Mouse (Mus musculus): ENCODE data around the gene Ros1. TPM values are rescaled to one million over a fixed set of nuclear protein-coding genes. Genes with fewer than 3 reads are reported as not detected.

The Ros1 gene
- total RNA-seq, 2 experiments from 2014 or later: 0.16 TPM

DNA sequence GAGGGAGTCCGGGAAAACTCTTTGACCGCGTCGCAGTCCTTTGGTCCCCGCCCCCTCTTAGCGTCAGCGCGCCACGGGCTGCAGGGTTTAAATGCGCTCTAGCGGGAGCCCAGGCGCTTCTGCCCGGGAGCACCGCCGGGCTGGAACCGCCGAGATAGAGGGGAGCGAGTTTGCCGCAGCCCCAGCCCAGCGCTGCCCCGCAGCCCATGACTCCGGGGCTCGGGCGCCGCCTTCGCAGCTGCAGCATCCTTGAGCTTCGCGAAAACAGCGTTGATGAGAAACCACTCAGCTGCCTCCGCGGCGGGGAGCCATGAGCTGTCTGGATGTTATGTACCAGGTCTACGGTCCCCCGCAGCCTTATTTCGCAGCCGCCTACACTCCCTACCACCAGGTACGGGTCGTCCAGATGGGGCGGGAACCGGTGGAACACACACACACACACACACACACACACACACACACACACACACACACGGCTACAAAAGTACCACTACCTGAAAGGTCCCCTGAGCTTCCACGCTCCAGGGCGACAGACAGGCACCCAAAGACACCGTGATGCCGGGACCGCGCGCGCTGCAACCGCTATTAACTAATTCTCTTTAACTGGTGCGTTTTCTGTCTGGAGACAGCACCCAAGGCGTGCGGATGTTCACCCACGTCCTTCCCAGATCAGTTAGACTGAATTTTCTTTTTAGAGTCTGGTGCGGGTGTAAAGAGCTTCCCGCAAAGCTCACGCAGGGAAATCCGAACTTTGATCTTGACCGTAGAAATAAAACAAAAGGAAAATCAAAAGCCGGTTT is 172.4 kb downstream of the Ros1 start, which contains the start of gene Vgll2:
TSS of gene Vgll2 (plus strand) at position 90 of the 800 bp plus-strand sequence.
- DNase-seq: peak; percentile 67

GRCm38 (mm10) chr10:52021736-52022394 is 173.2 kb downstream of the Ros1 start:
- no peak for DNase-seq

DNA sequence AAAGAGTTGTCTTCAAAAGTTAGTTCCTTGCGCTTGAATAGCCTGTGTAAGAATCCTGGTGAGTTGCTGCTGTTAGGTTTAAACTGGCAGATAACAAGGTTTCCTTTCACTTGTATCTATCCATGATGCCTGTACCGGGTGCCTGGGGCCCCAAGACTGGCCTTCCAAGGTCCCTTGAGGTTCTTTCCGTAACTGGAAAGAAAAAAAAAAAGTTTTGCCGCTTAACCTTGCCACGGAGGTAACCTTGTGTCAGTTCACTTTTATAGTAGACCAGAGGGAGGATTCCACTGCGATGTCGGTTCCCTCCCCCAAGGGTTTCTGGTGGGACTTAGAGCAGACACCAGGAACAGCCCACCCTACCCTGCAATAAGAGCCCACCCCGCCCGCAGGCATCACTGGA is 173.8 kb downstream of the Ros1 start:
- DNase-seq: no peak

GRCm38 (mm10) chr10:52018471-52018870 is 176.6 kb downstream of the Ros1 start:
- no peak for DNase-seq

Small RNA genes within 50 kb of the gene (microRNA-seq; reads per million reads assigned to microRNA genes)
- 0 reads per million in 2 experiments for gene Gm24084

Other genes starting within 250 kb of the Ros1 start
- gene Vgll2, start 172.7 kb downstream of the Ros1 start, total RNA-seq (2021): 10 to 100 TPM; 50.3 to 55.8 TPM
- 1 to 10 TPM; 3.7 TPM for gene Dcbld1, start 38.4 kb upstream of the Ros1 start, total RNA-seq (2021)
- not detected for gene Gm26741, start 163.5 kb upstream of the Ros1 start, total RNA-seq (2021)
- gene Gopc, start 186.9 kb upstream of the Ros1 start, total RNA-seq (2021): 10 to 100 TPM; 12.9 to 15.7 TPM
- gene Nepn, start 193.7 kb upstream of the Ros1 start, total RNA-seq (2021): not detected
- gene Nus1, start 222.3 kb upstream of the Ros1 start, total RNA-seq (2021): 10 to 100 TPM; 19.4 to 21.5 TPM

All from gastrocnemius, postnatal 10 days (tissue).